Mouse (Mus musculus) stomach, embryonic 14.5 days (tissue): ENCODE measurements around the gene Hist2h2aa1. TPM values are rescaled to one million over a fixed set of nuclear protein-coding genes. Genes with fewer than 3 reads are reported as not detected.

Experiments used
- ATAC-seq: fragments of 200-750 bp; cut with Nextera tagmentation; 2 replicates; pipeline ENCODE4 v1.8.0; 2017; ENCODE audit warnings: low read depth, moderate TSS enrichment; ENCODE audit not compliant: insufficient number of reproducible peaks, insufficient read depth, low FRiP score
- H3K27ac ChIP-seq: fragments of 300-500 bp; sonication (generic); 2 replicates; pipeline ENCODE4 v1.5.1; 2014; ENCODE audit warnings: mild to moderate bottlenecking, low read length, moderate library complexity, mixed read lengths
- H3K27me3 ChIP-seq: fragments of 300-500 bp; sonication (generic); 2 replicates; pipeline ENCODE4 v1.6.1; 2014; ENCODE audit warnings: low read length, control low read depth, mixed read lengths; ENCODE audit not compliant: control insufficient read depth, insufficient read depth
- H3K36me3 ChIP-seq: fragments of 300-500 bp; sonication (generic); 2 replicates; pipeline ENCODE4 v1.6.1; 2014; ENCODE audit warnings: mild to moderate bottlenecking, control low read depth, low read length, moderate library complexity, mixed read lengths; ENCODE audit not compliant: control insufficient read depth, insufficient read depth
- H3K4me1 ChIP-seq: fragments of 300-500 bp; sonication (generic); 2 replicates; pipeline ENCODE4 v1.6.1; 2014; ENCODE audit warnings: low read length, control low read depth, mixed read lengths; ENCODE audit not compliant: control insufficient read depth, insufficient read depth
- H3K4me2 ChIP-seq: fragments of 300-500 bp; sonication (generic); replicated peaks from 2 replicates; pipeline ENCODE4 v1.6.1; 2014; ENCODE audit warnings: low read depth, low read length, control low read depth
- H3K4me3 ChIP-seq: fragments of 300-500 bp; sonication (generic); 2 replicates; pipeline ENCODE4 v1.5.1; 2014; ENCODE audit warnings: low read depth, low read length, control low read depth
- H3K9ac ChIP-seq: fragments of 300-500 bp; sonication (generic); replicated peaks from 2 replicates; pipeline ENCODE4 v1.6.1; 2014; ENCODE audit warnings: low read depth, mild to moderate bottlenecking, control low read depth, low read length, moderate library complexity, mixed read lengths
- H3K9me3 ChIP-seq: fragments of 300-500 bp; sonication (generic); 2 replicates; pipeline ENCODE4 v1.6.1; 2016; ENCODE audit warnings: low read depth, low read length, control low read depth; ENCODE audit not compliant: control insufficient read depth
- WGBS: fragments of 180-500 bp; shearing (Covaris S2); extraction: QIAGEN DNeasy Blood & Tissue Kit; methylation state at CpG from one replicate; pipeline ENCODE4 v1.1.7; 2014; 5-methylcytosine and 5-hydroxymethylcytosine counted together
- polyA plus RNA-seq: library from polyadenylated mRNA; unstranded; fragments of >200 nt; fragmentation: Nextera tagmentation; extraction: Ambion mirVana; gene quantifications from 2 replicates; pipeline ENCODE4 v1.2.1, GENCODE M21; 2014

Hist2h2aa1 gene
- polyA plus RNA-seq, 1 experiment from 2014 or later, result 17.2 TPM

GRCm38 (mm10) chr3:96255926-96256593 is 10.8 kb downstream of the Hist2h2aa1 start:
- no peak for ATAC-seq
- Histone ChIP-seq H3K4me1 (0 out of 2 replicates have a peak, but pooled peaks cover 8% of the 10 kb centered on the region), H3K9me3 (no peaks in the 10 kb centered on the region), H3K4me3 (no peak overlapping the region), H3K27ac (0 out of 2 replicates have a peak overlapping the region, but pooled peaks have one; percentile 6), H3K27me3 (no peaks in the 10 kb centered on the region), H3K36me3 (no peaks in the 10 kb centered on the region), H3K9ac (no peak overlapping the region), H3K4me2 (no peak overlapping the region)
- WGBS, result 54% methylated on average over 5 of the region's 5 CpGs

- Histone ChIP-seq H3K4me3 (no peak overlapping the region), H3K36me3 (no peaks in the 10 kb centered on the region), H3K4me1 (peaks cover 13% of the 10 kb centered on the region; the same call in 1 of the 2 replicates), H3K27me3 (no peaks in the 10 kb centered on the region), H3K27ac (no peak overlapping the region), H3K4me2 (no peak overlapping the region), H3K9ac (no peak overlapping the region), H3K9me3 (no peaks in the 10 kb centered on the region)
- 68% methylated on average over 3 of the region's 3 CpGs for WGBS
- no peak for ATAC-seq
Measured at GRCm38 (mm10) chr3:96257190-96257589, 11.9 kb downstream of the Hist2h2aa1 start.

- WGBS, result 94% methylated on average over 5 of the region's 5 CpGs
- Histone ChIP-seq H3K36me3 (no peaks in the 10 kb centered on the region), H3K4me1 (peaks cover 21% of the 10 kb centered on the region), H3K4me3 (no peak overlapping the region), H3K4me2 (no peak overlapping the region), H3K27ac (no peak overlapping the region), H3K27me3 (no peaks in the 10 kb centered on the region), H3K9me3 (no peaks in the 10 kb centered on the region), H3K9ac (no peak overlapping the region)
- ATAC-seq, result no peak
Measured at GRCm38 (mm10) chr3:96260220-96260619, 14.9 kb downstream of the Hist2h2aa1 start.

GRCm38 (mm10) chr3:96261623-96262022 is 16.3 kb downstream of the Hist2h2aa1 start:
- H3K27me3 ChIP-seq, result no peaks in the 10 kb centered on the region
- H3K9ac ChIP-seq, result peak overlapping the region; percentile 79; the same call in 1 of the 2 replicates
- peak overlapping the region; percentile 79 for H3K4me2 ChIP-seq
- WGBS, result 51% methylated on average over 3 of the region's 3 CpGs
- H3K4me1 ChIP-seq, result peaks cover 13% of the 10 kb centered on the region
- H3K36me3 ChIP-seq, result no peaks in the 10 kb centered on the region
- peak overlapping the region; percentile 58 for H3K4me3 ChIP-seq
- peak overlapping the region; percentile 98 for H3K27ac ChIP-seq
- ATAC-seq, result no peak
- H3K9me3 ChIP-seq, result no peaks in the 10 kb centered on the region

- Histone ChIP-seq H3K9me3 (no peaks in the 10 kb centered on the region), H3K27me3 (no peaks in the 10 kb centered on the region), H3K4me1 (peaks cover 13% of the 10 kb centered on the region), H3K4me3 (peak overlapping the region; percentile 58), H3K36me3 (no peaks in the 10 kb centered on the region), H3K9ac (peak overlapping the region; percentile 79), H3K27ac (peak overlapping the region; percentile 98), H3K4me2 (peak overlapping the region; percentile 79)
- peak; percentile 88 for ATAC-seq
- under 1% methylated on average over 19 of the region's 19 CpGs for WGBS
Measured at GRCm38 (mm10) chr3:96262216-96262875, 17.0 kb downstream of the Hist2h2aa1 start.

GRCm38 (mm10) chr3:96262979-96263550 is 17.8 kb downstream of the Hist2h2aa1 start, which contains the start of gene Hist2h4:
TSS of gene Hist2h4 (minus strand) at chr3:96263311.
- Histone ChIP-seq H3K4me2 (peak within 1 kb of the TSS; percentile 79), H3K36me3 (no peaks in the 10 kb centered on the region), H3K27me3 (no peaks in the 10 kb centered on the region), H3K9me3 (no peaks in the 10 kb centered on the region), H3K4me1 (peaks cover 16% of the 10 kb centered on the region), H3K9ac (peak within 1 kb of the TSS; percentile 79), H3K27ac (peak within 1 kb of the TSS; percentile 98), H3K4me3 (peak within 1 kb of the TSS; percentile 58)
- under 1% methylated on average over 40 of the region's 40 CpGs for WGBS
- ATAC-seq, result peak; percentile 87

GRCm38 (mm10) chr3:96263558-96264403 is 18.5 kb downstream of the Hist2h2aa1 start:
- Histone ChIP-seq H3K4me3 (peak overlapping the region; percentile 58), H3K27me3 (no peaks in the 10 kb centered on the region), H3K27ac (peak overlapping the region; percentile 98), H3K9me3 (no peaks in the 10 kb centered on the region), H3K4me1 (peaks cover 16% of the 10 kb centered on the region), H3K4me2 (peak overlapping the region; percentile 79), H3K36me3 (no peaks in the 10 kb centered on the region), H3K9ac (peak overlapping the region; percentile 79)
- no peak for ATAC-seq
- WGBS, result 6% methylated on average over 27 of the region's 27 CpGs
